Mouse (Mus musculus): ENCODE results near the gene Gtdc1. TPM values are rescaled to one million over a fixed set of nuclear protein-coding genes. Genes with fewer than 3 reads are reported as not detected.

The Gtdc1 gene
- polyA plus RNA-seq, 1 experiment from 2014 or later = 19.5 TPM

- no peak for ATAC-seq
- Histone ChIP-seq H3K27ac (no peak overlapping the region), H3K27me3 (no peaks in the 10 kb centered on the region), H3K9me3 (no peaks in the 10 kb centered on the region), H3K9ac (replicated peaks) (no peak overlapping the region), H3K4me3 (replicated peaks) (no peak overlapping the region), H3K36me3 (no peaks in the 10 kb centered on the region), H3K4me2 (replicated peaks) (no peak overlapping the region), H3K4me1 (replicated peaks) (0 out of 2 replicates have a peak, but pooled peaks cover 2% of the 10 kb centered on the region)
- WGBS = 59% methylated on average over 5 of the region's 5 CpGs
These were observed 388.3 kb downstream of the Gtdc1 start for GRCm38 (mm10) chr2:44539121-44539634.

GRCm38 (mm10) chr2:44538135-44538534 lies 389.3 kb downstream of the Gtdc1 start:
- 9% methylated on average over 4 of the region's 4 CpGs for WGBS
- H3K9me3 ChIP-seq = no peaks in the 10 kb centered on the region
- no peaks in the 10 kb centered on the region for H3K36me3 ChIP-seq
- H3K27ac ChIP-seq = no peak overlapping the region
- H3K4me2 ChIP-seq (replicated peaks) = no peak overlapping the region
- no peak overlapping the region for H3K9ac ChIP-seq (replicated peaks)
- H3K4me3 ChIP-seq (replicated peaks) = no peak overlapping the region
- no peaks in the 10 kb centered on the region for H3K27me3 ChIP-seq
- no peak for ATAC-seq
- 0 out of 2 replicates have a peak, but pooled peaks cover 2% of the 10 kb centered on the region for H3K4me1 ChIP-seq (replicated peaks)

- 96% methylated on average over 11 of the region's 11 CpGs for WGBS
- ATAC-seq = no peak
- no peak overlapping the region for H3K4me3 ChIP-seq (replicated peaks)
These were observed 391.7 kb downstream of the Gtdc1 start for GRCm38 (mm10) chr2:44535760-44536159.

GRCm38 (mm10) chr2:44535136-44535675 lies 392.3 kb downstream of the Gtdc1 start:
- H3K9me3 ChIP-seq = no peaks in the 10 kb centered on the region
- H3K9ac ChIP-seq (replicated peaks) = no peak overlapping the region
- ATAC-seq = no peak
- no peak overlapping the region for H3K4me2 ChIP-seq (replicated peaks)
- no peak overlapping the region for H3K4me3 ChIP-seq (replicated peaks)
- 0 out of 2 replicates have a peak, but pooled peaks cover 2% of the 10 kb centered on the region for H3K4me1 ChIP-seq (replicated peaks)
- H3K36me3 ChIP-seq = no peaks in the 10 kb centered on the region
- WGBS = 87% methylated on average over 10 of the region's 10 CpGs
- no peak overlapping the region for H3K27ac ChIP-seq
- H3K27me3 ChIP-seq = no peaks in the 10 kb centered on the region

More at GRCm38 (mm10) chr2:44535760-44536159, 391.7 kb downstream of the Gtdc1 start:
- Histone ChIP-seq H3K4me1 (replicated peaks) (0 out of 2 replicates have a peak, but pooled peaks cover 2% of the 10 kb centered on the region), H3K36me3 (no peaks in the 10 kb centered on the region), H3K9me3 (no peaks in the 10 kb centered on the region), H3K27me3 (no peaks in the 10 kb centered on the region), H3K9ac (replicated peaks) (no peak overlapping the region), H3K27ac (no peak overlapping the region), H3K4me2 (replicated peaks) (no peak overlapping the region)

GRCm38 (mm10) chr2:44526110-44527032 lies 401.1 kb downstream of the Gtdc1 start:
- Histone ChIP-seq H3K4me2 (replicated peaks) (no peak overlapping the region), H3K4me1 (replicated peaks) (peaks cover 24% of the 10 kb centered on the region), H3K27me3 (no peaks in the 10 kb centered on the region), H3K9me3 (no peaks in the 10 kb centered on the region), H3K36me3 (no peaks in the 10 kb centered on the region), H3K27ac (no peak overlapping the region; the same call in 1 of the 2 replicates), H3K9ac (replicated peaks) (no peak overlapping the region), H3K4me3 (replicated peaks) (no peak overlapping the region)
- 8% methylated on average over 6 of the region's 6 CpGs for WGBS
- peak; percentile 83 for ATAC-seq

- Histone ChIP-seq H3K27me3 (no peaks in the 10 kb centered on the region), H3K9me3 (no peaks in the 10 kb centered on the region), H3K27ac (no peak overlapping the region), H3K4me1 (replicated peaks) (peaks cover 24% of the 10 kb centered on the region), H3K4me3 (replicated peaks) (no peak overlapping the region), H3K36me3 (no peaks in the 10 kb centered on the region), H3K4me2 (replicated peaks) (no peak overlapping the region), H3K9ac (replicated peaks) (no peak overlapping the region)
- 13% methylated on average over 5 of the region's 5 CpGs for WGBS
- ATAC-seq = no peak
These were observed 402.1 kb downstream of the Gtdc1 start for GRCm38 (mm10) chr2:44525187-44525919.

GRCm38 (mm10) chr2:44519236-44519635 lies 408.2 kb downstream of the Gtdc1 start:
- Histone ChIP-seq H3K9me3 (no peaks in the 10 kb centered on the region), H3K4me3 (replicated peaks) (no peak overlapping the region), H3K4me2 (replicated peaks) (no peak overlapping the region), H3K27me3 (no peaks in the 10 kb centered on the region), H3K4me1 (replicated peaks) (peaks cover 6% of the 10 kb centered on the region; the same call in 1 of the 2 replicates), H3K27ac (no peak overlapping the region), H3K36me3 (no peaks in the 10 kb centered on the region), H3K9ac (replicated peaks) (no peak overlapping the region)
- 91% methylated on average over 3 of the region's 3 CpGs for WGBS
- ATAC-seq = no peak

GRCm38 (mm10) chr2:44518085-44518484 lies 409.4 kb downstream of the Gtdc1 start:
- no peak overlapping the region for H3K9ac ChIP-seq (replicated peaks)
- H3K4me2 ChIP-seq (replicated peaks) = no peak overlapping the region
- H3K27ac ChIP-seq = no peak overlapping the region
- H3K4me1 ChIP-seq (replicated peaks) = 0 out of 2 replicates have a peak, but pooled peaks cover 3% of the 10 kb centered on the region
- H3K27me3 ChIP-seq = no peaks in the 10 kb centered on the region
- H3K9me3 ChIP-seq = no peaks in the 10 kb centered on the region
- WGBS = 77% methylated on average over 4 of the region's 4 CpGs
- ATAC-seq = no peak
- H3K4me3 ChIP-seq (replicated peaks) = no peak overlapping the region
- H3K36me3 ChIP-seq = no peaks in the 10 kb centered on the region

Other genes with a start within 250 kb of the Gtdc1 start
- gene Zeb2, start 189.7 kb upstream of the Gtdc1 start, polyA plus RNA-seq (2015; fragmentation: Nextera tagmentation; extraction: Ambion mirVana) = 38.9 and 50.2 TPM in 2 replicates